Mouse (Mus musculus): ENCODE measurements at regions not wholly inside any gene's neighbourhood (a gene's known extent, or its start where the extent isn't known, plus 50 kb on each side); places are given as distances from the start of the nearest gene placed in this dataset.

GRCm38 (mm10) chr8:89169484-89169883, 125.5 kb upstream of the Sall1 start:
- Histone ChIP-seq H3K4me2 (ENCODE audit: low read depth) (no peak overlapping the region), H3K27me3 (ENCODE audit: insufficient read depth, low read length) (no peaks in the 10 kb centered on the region), H3K9me3 (ENCODE audit: low read length) (no peaks in the 10 kb centered on the region), H3K9ac (no peak overlapping the region), H3K36me3 (ENCODE audit: insufficient read depth) (no peaks in the 10 kb centered on the region), H3K27ac (ENCODE audit: low read depth, low read length) (no peak overlapping the region), H3K4me1 (ENCODE audit: insufficient read depth) (no peaks in the 10 kb centered on the region), H3K4me3 (ENCODE audit: low read depth, low read length) (no peak overlapping the region)
- no peak for TF ChIP-seq CTCF (IDR thresholded peaks at IDR 0.05; ENCODE audit: low read depth)
- WGBS: 50% methylated on average over 7 of the region's 7 CpGs
- DNase-seq: no peak
- no peak for ATAC-seq

- H3K27me3 ChIP-seq (ENCODE audit: insufficient read depth, low read length): no peaks in the 10 kb centered on the region
- ATAC-seq: no peak
- no peak overlapping the region for H3K4me2 ChIP-seq (ENCODE audit: low read depth)
- WGBS: 81% methylated on average over 4 of the region's 4 CpGs
- no peaks in the 10 kb centered on the region for H3K36me3 ChIP-seq (ENCODE audit: insufficient read depth)
- no peak overlapping the region for H3K9ac ChIP-seq
- TF ChIP-seq CTCF (IDR thresholded peaks at IDR 0.05; ENCODE audit: low read depth): no peak
- H3K4me3 ChIP-seq (ENCODE audit: low read depth, low read length): no peak overlapping the region
- no peak for DNase-seq
- no peak overlapping the region for H3K27ac ChIP-seq (ENCODE audit: low read depth, low read length)
- H3K9me3 ChIP-seq (ENCODE audit: low read length): no peaks in the 10 kb centered on the region
- H3K4me1 ChIP-seq (ENCODE audit: insufficient read depth): no peaks in the 10 kb centered on the region
Observed at GRCm38 (mm10) chr8:89167026-89167425, 123.1 kb upstream of the Sall1 start.

GRCm38 (mm10) chr8:89156909-89157308, 112.9 kb upstream of the Sall1 start:
- Histone ChIP-seq H3K27me3 (ENCODE audit: insufficient read depth, low read length) (no peaks in the 10 kb centered on the region), H3K9me3 (ENCODE audit: low read length) (no peaks in the 10 kb centered on the region), H3K36me3 (ENCODE audit: insufficient read depth) (no peaks in the 10 kb centered on the region), H3K27ac (ENCODE audit: low read depth, low read length) (no peak overlapping the region), H3K4me3 (ENCODE audit: low read depth, low read length) (no peak overlapping the region), H3K4me2 (ENCODE audit: low read depth) (no peak overlapping the region), H3K4me1 (ENCODE audit: insufficient read depth) (no peaks in the 10 kb centered on the region), H3K9ac (no peak overlapping the region)
- 100% methylated on average over 1 of the region's 1 CpGs for WGBS
- no peak for ATAC-seq
- TF ChIP-seq CTCF (IDR thresholded peaks at IDR 0.05; ENCODE audit: low read depth): no peak
- no peak for DNase-seq

- no peak overlapping the region for H3K27ac ChIP-seq (ENCODE audit: low read depth, low read length)
- DNase-seq (no peak), ATAC-seq (no peak)
- no peaks in the 10 kb centered on the region for H3K27me3 ChIP-seq (ENCODE audit: insufficient read depth, low read length)
- no peak for TF ChIP-seq CTCF (IDR thresholded peaks at IDR 0.05; ENCODE audit: low read depth)
- no peaks in the 10 kb centered on the region for H3K9me3 ChIP-seq (ENCODE audit: low read length)
- no peak overlapping the region for H3K4me3 ChIP-seq (ENCODE audit: low read depth, low read length)
- H3K36me3 ChIP-seq (ENCODE audit: insufficient read depth): no peaks in the 10 kb centered on the region
- WGBS: 70% methylated on average over 3 of the region's 3 CpGs
- no peak overlapping the region for H3K4me2 ChIP-seq (ENCODE audit: low read depth)
- H3K4me1 ChIP-seq (ENCODE audit: insufficient read depth): no peaks in the 10 kb centered on the region
- no peak overlapping the region for H3K9ac ChIP-seq
Observed at GRCm38 (mm10) chr8:89153605-89154004, 109.6 kb upstream of the Sall1 start.

GRCm38 (mm10) chr8:89152867-89153595, 109.1 kb upstream of the Sall1 start:
- no peak for ATAC-seq
- WGBS: 30% methylated on average over 17 of the region's 17 CpGs
- H3K9ac ChIP-seq: no peak overlapping the region
- no peak overlapping the region for H3K4me2 ChIP-seq (ENCODE audit: low read depth)
- no peak overlapping the region for H3K27ac ChIP-seq (ENCODE audit: low read depth, low read length)
- H3K4me3 ChIP-seq (ENCODE audit: low read depth, low read length): no peak overlapping the region
- H3K27me3 ChIP-seq (ENCODE audit: insufficient read depth, low read length): no peaks in the 10 kb centered on the region
- H3K9me3 ChIP-seq (ENCODE audit: low read length): no peaks in the 10 kb centered on the region
- TF ChIP-seq CTCF (IDR thresholded peaks at IDR 0.05; ENCODE audit: low read depth): no peak
- H3K4me1 ChIP-seq (ENCODE audit: insufficient read depth): no peaks in the 10 kb centered on the region
- DNase-seq: no peak
- no peaks in the 10 kb centered on the region for H3K36me3 ChIP-seq (ENCODE audit: insufficient read depth)

- Histone ChIP-seq H3K36me3 (ENCODE audit: insufficient read depth) (no peaks in the 10 kb centered on the region), H3K4me2 (ENCODE audit: low read depth) (no peak overlapping the region), H3K4me3 (ENCODE audit: low read depth, low read length) (no peak overlapping the region), H3K9me3 (ENCODE audit: low read length) (no peaks in the 10 kb centered on the region), H3K27ac (ENCODE audit: low read depth, low read length) (no peak overlapping the region), H3K9ac (no peak overlapping the region), H3K4me1 (ENCODE audit: insufficient read depth) (no peaks in the 10 kb centered on the region), H3K27me3 (ENCODE audit: insufficient read depth, low read length) (no peaks in the 10 kb centered on the region)
- WGBS: 52% methylated on average over 8 of the region's 8 CpGs
- DNase-seq: no peak
- TF ChIP-seq CTCF (IDR thresholded peaks at IDR 0.05; ENCODE audit: low read depth): no peak
- ATAC-seq: no peak
Observed at GRCm38 (mm10) chr8:89152331-89152730, 108.4 kb upstream of the Sall1 start.

- Histone ChIP-seq H3K4me2 (ENCODE audit: low read depth) (no peak overlapping the region), H3K27me3 (ENCODE audit: insufficient read depth, low read length) (no peaks in the 10 kb centered on the region), H3K4me1 (ENCODE audit: insufficient read depth) (no peaks in the 10 kb centered on the region), H3K9me3 (ENCODE audit: low read length) (no peaks in the 10 kb centered on the region), H3K27ac (ENCODE audit: low read depth, low read length) (no peak overlapping the region), H3K4me3 (ENCODE audit: low read depth, low read length) (no peak overlapping the region), H3K9ac (no peak overlapping the region), H3K36me3 (ENCODE audit: insufficient read depth) (no peaks in the 10 kb centered on the region)
- WGBS: 96% methylated on average over 2 of the region's 2 CpGs
- ATAC-seq: no peak
- no peak for TF ChIP-seq CTCF (IDR thresholded peaks at IDR 0.05; ENCODE audit: low read depth)
- DNase-seq: no peak
Observed at GRCm38 (mm10) chr8:89150952-89151351, 107.0 kb upstream of the Sall1 start.

Data from forebrain, postnatal 0 days (tissue).